Mouse (Mus musculus) ES-CJ7 (cell line): ENCODE data around the gene Acot4.
"Not testable (repeated sequence)": the region's sequence is repeated elsewhere in the genome, so short reads cannot be mapped to it uniquely, and the experiment has no call there.

ENCODE experiments used
- DNase-seq: peaks from one replicate; pipeline ENCODE4 v3.0.0; 2011; ENCODE audit warnings: low read depth, low spot score

Gene Acot4

GRCm38 (mm10) chr12:84038241-84038640 lies at the start of gene Acot4:
Gene Acot4 (plus strand): TSS chr12:84038379.
- DNase-seq = peak; percentile 21

DNA sequence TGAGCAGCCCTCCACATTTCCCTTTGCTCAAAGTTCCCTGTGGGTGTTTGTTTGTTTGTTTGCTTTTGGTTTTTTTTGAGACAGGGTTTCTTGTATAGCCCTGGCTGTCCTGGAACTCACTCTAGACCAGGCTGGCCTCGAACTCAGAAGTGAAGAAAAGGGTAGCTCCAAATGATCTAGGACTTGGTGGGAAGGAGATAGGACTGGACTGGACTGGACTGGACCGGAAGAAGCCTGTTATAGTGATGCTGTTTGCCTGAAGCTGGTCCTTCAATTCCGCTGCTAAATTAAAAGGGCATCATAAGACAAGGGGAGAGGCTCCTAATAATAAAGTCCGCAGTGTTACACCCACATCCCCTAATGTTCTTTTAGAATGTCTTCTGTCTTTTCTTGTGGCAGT lies 49.7 kb upstream of the Acot4 start:
- peak; percentile 50 for DNase-seq

GRCm38 (mm10) chr12:83989378-83989777 lies 48.8 kb upstream of the Acot4 start:
- peak; percentile 30 for DNase-seq

- no peak for DNase-seq
Measured at GRCm38 (mm10) chr12:83997221-83997620, 41.0 kb upstream of the Acot4 start.

DNA sequence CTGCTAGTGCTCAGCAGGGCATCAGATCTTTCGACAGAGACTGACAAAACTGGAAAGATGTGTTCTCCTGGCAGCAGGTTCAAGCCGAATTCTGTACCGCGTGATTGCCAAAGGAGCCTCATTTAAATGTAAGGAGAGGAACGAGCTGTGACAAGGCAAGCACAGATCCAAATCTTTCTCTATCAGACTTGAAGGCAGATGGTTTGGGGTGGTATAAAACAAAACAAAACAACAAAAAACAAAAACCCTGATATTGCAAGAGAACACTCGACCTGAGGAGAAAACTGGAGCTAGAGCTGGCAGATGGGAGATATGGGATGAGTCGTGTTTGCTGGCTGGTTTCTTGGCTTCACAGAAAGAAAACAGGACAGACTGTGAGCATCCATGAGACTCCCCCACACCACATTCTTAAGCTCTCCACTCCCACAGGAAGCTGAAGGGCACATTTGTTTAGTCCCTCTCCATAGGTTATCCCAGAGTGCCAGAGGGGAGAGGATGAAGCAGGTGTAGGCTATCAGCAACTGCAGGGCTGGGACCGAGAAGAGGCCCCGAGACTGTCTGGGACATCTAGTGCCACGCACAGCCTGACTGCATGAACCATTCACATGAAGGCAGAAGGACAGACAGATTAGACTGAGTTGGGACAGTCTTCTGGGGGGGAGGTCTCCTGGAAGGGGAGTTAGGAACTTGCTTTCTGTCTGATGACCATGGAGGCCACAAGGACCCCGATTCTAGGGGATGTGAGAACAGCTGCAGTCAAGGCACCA lies 39.7 kb upstream of the Acot4 start:
- no peak for DNase-seq

DNA sequence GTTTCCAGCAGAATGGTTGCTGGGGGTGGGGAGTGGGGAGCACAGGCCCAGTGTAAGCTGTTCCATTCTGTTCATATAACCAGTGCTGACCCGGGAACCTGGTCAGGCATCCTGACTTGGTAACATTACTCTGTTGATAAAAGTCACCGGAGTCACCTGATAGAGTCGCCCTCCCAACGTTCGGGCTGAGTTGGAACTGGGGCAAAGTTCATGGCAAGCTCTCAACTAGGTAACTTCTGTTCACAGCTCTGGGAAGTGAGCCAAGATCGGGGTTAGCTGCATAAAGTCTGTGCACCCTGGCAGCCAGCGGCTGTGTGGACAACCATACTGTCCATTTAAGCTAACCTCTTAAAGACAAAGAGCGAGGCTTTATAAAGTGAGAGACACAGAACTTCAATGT lies 38.9 kb upstream of the Acot4 start:
- DNase-seq = not testable (repeated sequence)

- no peak for DNase-seq
Measured at GRCm38 (mm10) chr12:84000418-84000817, 37.8 kb upstream of the Acot4 start.

GRCm38 (mm10) chr12:84003866-84004265 lies 34.3 kb upstream of the Acot4 start:
- no peak for DNase-seq

DNA sequence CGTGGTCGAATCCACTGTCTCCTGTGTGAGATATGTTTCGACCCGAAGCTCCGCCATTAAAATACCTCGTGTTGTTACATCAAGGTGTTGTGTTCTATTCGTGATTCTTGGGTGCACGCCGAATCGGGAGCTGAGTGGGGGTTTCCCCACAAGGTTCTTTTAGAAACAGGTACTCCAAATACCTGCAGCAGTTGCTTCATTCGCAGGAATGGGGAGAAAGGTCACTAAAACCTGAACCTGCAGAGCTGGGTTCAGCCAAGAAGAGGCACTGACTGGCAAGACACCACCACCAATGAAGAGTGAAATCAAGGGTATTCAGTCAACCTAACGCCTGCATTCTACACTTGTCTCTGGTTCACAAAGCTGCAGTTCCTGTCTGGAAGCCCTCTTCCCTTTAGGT lies 29.9 kb upstream of the Acot4 start:
- DNase-seq = no peak

DNA sequence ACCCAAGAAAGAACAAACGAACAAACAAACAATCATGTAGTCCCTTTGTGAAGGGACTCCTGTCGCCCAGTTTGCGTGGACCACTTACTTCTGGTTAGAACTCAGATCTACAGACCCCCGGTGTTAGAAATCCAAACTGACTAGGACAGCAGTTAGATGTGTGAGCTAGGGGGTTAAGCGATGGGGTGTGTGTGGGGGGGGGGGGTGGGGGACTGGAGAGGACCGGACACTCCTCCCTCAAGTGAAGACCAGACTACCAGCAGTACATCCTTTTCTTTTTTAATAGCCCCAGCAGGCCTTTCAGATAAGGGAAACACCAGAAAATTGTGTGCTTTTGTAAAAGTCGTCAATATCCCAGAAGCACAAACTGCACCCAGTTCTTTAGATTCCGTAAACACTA lies 29.4 kb upstream of the Acot4 start:
- DNase-seq = no peak

DNA sequence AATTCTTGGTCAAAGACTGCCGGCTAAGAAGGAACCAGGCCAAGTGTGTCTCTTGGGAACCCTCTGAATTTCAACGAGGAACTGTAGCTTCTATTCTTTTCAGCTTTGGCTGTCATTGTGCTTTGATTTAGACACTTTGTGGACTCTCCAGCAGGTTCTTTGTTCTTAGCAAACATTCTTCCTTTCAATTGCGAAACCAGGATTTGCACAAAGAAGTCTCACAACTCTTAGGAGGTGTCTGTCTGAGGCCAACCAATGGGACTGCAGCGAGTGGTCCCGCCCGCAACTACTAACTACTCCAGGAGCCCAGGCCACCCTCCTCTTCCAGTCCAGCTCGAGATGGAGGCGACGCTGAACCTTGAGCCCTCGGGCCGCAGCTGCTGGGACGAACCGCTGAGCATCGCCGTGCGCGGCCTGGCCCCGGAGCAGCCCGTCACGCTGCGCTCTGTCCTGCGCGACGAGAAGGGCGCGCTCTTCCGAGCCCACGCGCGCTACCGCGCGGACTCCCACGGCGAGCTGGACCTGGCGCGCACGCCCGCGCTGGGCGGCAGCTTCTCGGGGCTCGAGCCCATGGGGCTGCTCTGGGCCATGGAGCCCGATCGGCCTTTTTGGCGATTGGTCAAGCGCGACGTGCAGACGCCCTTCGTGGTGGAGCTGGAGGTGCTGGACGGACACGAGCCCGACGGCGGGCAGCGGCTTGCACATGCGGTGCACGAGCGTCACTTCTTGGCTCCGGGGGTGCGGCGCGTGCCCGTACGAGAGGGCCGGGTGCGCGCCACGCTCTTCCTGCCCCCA lies 28.8 kb upstream of the Acot4 start, which contains the start of gene Acot1:
Gene Acot1 (plus strand): TSS at position 320 of the 795 bp plus-strand sequence.
- DNase-seq = peak; percentile 75

DNA sequence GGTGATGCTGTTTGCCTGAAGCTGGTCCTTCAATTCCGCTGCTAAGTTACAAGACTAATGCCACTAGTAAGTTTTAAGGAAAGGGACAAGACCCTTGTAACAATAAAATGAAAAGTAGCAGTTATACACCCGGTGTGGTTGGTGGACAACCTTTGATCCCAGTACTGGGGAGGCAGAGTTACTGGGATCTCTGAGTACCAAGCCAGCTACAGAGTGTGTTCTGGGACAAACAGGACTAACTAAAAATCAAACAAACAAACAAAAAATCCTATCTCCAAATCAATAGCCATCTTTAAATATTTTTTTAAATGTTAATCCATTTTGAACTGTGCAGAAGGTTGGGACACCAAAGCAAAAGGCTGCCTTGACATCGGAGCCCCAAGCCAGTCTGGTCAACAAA lies 28.0 kb upstream of the Acot4 start:
- no peak for DNase-seq

- no peak for DNase-seq
Measured at GRCm38 (mm10) chr12:84011251-84012040, 26.7 kb upstream of the Acot4 start.

- DNase-seq = no peak
Measured at GRCm38 (mm10) chr12:84013130-84013529, 25.0 kb upstream of the Acot4 start.

DNA sequence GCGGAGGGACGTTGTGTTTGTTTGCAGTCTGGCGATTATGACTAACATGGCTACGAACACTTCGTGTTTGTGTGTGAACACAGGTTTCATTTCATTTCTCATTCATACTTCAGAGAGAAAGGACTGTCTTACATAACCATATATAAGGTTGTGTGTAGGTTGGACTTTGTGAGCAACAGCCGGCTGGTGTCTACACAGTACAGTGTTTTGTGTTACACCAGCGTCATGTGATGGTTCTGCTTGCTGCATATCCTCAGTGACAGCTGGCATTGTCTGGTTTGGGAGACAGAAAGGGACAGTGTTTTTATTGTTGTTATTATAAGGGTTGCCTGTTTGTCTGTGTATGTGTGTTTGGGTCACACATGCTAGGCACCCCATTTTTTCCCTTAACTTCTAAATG lies 24.5 kb upstream of the Acot4 start:
- no peak for DNase-seq

DNA sequence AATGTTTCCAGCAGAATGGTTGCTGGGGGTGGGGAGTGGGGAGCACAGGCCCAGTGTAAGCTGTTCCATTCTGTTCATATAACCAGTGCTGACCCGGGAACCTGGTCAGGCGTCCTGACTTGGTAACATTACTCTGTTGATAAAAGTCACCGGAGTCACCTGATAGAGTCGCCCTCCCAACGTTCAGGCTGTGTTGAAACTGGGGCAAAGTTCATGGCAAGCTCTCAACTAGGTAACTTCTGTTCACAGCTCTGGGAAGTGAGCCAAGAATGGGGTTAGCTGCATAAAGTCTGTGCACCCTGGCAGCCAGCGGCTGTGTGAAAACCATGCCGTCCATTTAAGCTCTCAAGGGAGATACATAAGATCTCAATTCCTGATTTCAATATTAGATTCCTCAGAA lies 17.7 kb upstream of the Acot4 start:
- DNase-seq = not testable (repeated sequence)

GRCm38 (mm10) chr12:84022266-84022665 lies 15.9 kb upstream of the Acot4 start:
- DNase-seq = not testable (repeated sequence)

DNA sequence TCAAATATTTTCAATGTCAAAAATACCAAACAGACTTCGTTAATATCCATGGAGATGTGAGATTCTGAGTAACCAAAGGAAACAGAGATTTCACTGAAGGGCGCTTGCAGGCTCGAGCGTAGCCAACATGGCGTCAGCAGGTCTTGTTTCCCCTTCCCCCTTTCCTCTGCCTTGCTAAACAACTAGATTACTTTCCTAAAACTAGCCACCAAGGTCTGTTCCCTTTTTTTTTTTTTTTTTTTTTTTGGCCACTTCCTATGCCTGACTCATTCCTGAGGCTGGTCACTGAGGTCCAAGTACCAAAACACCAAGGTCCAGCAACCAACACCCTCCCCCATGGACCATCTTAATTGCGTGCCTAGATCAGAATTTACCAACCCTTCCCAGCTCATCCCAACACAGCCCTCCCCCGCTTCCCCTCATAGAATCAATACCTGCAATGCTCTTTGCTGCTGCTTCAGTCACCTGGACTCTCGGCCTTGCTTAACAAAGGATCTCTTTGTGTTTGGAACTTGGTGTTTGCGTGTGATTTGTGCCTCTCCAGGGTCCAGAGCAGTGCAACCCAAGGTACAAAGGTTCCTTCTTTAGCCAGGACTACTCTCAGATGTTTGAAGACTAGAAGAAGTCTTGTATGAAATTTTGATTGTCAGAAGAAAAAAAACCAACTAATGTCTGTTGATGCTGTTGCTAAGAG lies 15.0 kb upstream of the Acot4 start:
- no peak for DNase-seq

DNA sequence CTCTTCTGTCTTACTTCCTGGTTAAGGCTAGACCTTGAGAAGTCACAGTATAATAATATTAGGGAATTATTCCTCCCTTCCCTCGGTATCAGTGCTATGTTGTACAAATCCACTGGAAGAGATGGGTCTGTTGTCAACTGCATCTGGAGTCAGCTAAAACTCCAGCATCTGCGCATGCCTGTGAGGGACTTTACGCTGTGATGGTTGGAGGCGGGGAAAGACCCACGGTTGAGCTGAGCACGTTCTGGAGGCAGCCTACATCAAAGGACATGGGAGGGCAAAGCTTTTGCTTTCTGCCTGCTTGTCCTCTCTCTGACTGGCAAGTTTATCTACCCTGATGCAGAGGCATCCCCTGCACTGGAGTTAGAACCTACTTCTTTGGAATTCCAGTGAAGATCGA lies 12.3 kb upstream of the Acot4 start:
- no peak for DNase-seq

- DNase-seq = peak; percentile 78
Measured at GRCm38 (mm10) chr12:84028328-84028727, 9.9 kb upstream of the Acot4 start.

DNA sequence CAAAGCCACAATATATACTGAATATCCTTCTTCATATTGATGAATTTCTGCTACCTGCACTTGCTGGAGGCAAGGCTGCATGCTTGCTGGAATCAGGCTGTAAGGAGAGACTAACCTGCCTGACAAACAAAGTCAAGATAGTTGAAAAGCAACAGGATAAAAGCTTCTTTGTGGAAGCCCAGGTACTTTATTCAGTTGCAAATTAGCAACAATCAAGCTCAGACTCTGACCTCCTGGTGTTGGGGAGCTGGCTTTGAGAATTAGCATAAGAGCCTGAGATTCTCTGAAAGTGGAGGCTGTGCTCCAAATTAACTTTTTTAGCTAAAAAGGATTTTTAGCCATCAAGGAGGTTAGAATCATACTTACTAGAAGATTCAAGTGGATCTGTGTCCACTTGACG lies 9.1 kb upstream of the Acot4 start:
- DNase-seq = peak; percentile 76
